Mouse (Mus musculus) bone marrow, adult 2 months (tissue): ENCODE data around the gene Smndc1. TPM values are rescaled to one million over a fixed set of nuclear protein-coding genes. Genes with fewer than 3 reads are reported as not detected.
A peak's percentile ranks its signal among the peaks of the same experiment; 100 is the strongest.

Source experiments
- H3K27ac ChIP-seq: fragments of 200-500 bp; 2 replicates; pipeline ENCODE4 v1.5.1; 2012; ENCODE audit warnings: low read depth, mild to moderate bottlenecking, control low read depth, inconsistent platforms, low read length; ENCODE audit not compliant: control insufficient read depth, poor library complexity, insufficient read depth
- H3K4me1 ChIP-seq: fragments of 200-500 bp; 2 replicates; pipeline ENCODE4 v1.6.1; 2011; ENCODE audit warnings: low read length; ENCODE audit not compliant: control insufficient read depth, insufficient read depth
- H3K4me3 ChIP-seq: fragments of 200-500 bp; replicated peaks from 2 replicates; pipeline ENCODE3; 2011; ENCODE audit warnings: mild to moderate bottlenecking, low read depth, low read length, control low read depth; ENCODE audit not compliant: control insufficient read depth
- CTCF ChIP-seq: fragments of 200-500 bp; IDR thresholded peaks from 2 replicates; pipeline ENCODE4 v1.5.1; 2011; ENCODE audit warnings: low read length, control low read depth; ENCODE audit not compliant: control insufficient read depth, insufficient read depth
- POLR2A ChIP-seq: fragments of 200-500 bp; IDR thresholded peaks from 2 replicates; pipeline ENCODE4 v1.6.1; 2011; ENCODE audit warnings: low read depth, mild to moderate bottlenecking, control low read depth, low read length, borderline replicate concordance; ENCODE audit not compliant: control insufficient read depth
- WGBS: fragments of 180-500 bp; shearing (Covaris S2); methylation state at CpG from one replicate; pipeline ENCODE4 v1.1.7; 2018; 5-methylcytosine and 5-hydroxymethylcytosine counted together
- polyA plus RNA-seq: library from polyadenylated mRNA; stranded (reverse); fragments of >200 nt; gene quantifications from 2 replicates; pipeline ENCODE4 v1.2.4, GENCODE M21; 2011; ENCODE audit warnings: low replicate concordance; ENCODE audit not compliant: missing spikeins, insufficient read depth, insufficient read length

Smndc1 gene
- polyA plus RNA-seq, 1 experiment, result 41.2 TPM

DNA sequence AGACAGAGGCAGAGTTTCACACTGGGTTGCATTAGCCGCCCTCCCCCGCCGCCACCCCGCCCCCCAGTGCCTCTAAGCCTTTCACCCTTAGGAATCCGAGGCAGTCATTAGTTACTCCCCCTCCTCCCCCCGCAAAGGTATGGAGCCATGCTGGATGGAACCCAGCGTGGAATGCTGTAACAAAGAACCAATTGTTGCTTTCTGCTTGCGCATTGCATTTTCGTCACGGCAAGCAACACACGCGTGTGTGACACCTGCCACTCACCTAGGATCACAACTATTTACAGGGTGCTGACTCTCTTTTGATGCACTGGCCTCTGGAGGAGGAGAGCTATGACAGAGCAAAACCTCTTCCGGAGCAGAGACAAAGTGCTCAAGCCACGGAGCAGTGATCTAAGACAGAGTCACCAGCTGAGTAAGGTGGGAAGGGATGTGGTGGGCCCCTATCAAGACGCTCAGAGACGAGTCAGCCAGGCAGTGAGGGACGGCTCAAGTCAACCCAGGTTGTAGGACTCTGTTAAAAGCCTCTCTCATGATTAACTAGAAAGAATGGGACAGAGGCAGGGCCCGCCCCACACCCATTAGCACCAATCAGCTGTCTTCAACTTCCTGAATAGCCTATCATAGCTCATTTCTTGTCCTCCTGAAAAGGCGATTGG lies 30.7 kb upstream of the Smndc1 start:
- 12% methylated on average over 19 of the region's 19 CpGs for WGBS
- Histone ChIP-seq H3K27ac (peak overlapping the region; percentile 69), H3K4me1 (peaks cover 7% of the 10 kb centered on the region; the same call in 1 of the 2 replicates), H3K4me3 (peak overlapping the region; percentile 52)
- TF ChIP-seq POLR2A, result no peak
- no peak for TF ChIP-seq CTCF

DNA sequence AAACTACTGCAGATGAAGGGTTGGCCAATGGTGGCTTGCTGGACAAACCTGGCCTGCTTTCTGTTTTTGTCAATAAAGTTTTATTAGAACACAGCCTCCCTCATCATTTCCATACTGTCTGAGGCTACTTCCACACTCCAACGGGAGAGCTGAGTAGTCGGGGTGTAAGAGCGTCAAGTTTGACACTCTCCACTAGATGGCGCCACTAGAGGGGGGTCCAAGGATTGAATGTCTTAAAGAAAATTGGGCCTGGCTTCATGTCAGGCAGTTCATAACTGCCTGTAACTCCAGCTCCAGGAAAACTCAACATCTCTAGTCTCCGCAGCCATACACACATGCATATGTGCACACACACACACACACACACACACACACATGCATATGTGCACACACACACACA lies 29.5 kb upstream of the Smndc1 start:
- 13% methylated on average over 5 of the region's 5 CpGs for WGBS
- TF ChIP-seq CTCF, result peak; percentile 64
- no peak for TF ChIP-seq POLR2A
- no peak overlapping the region for H3K27ac ChIP-seq
- peaks cover 3% of the 10 kb centered on the region; the same call in 1 of the 2 replicates for H3K4me1 ChIP-seq
- H3K4me3 ChIP-seq, result no peak overlapping the region

- TF ChIP-seq CTCF, result no peak
- 87% methylated on average over 17 of the region's 17 CpGs for WGBS
- no peak overlapping the region for H3K4me3 ChIP-seq
- H3K27ac ChIP-seq, result no peak overlapping the region
- H3K4me1 ChIP-seq, result no peaks in the 10 kb centered on the region; the same call in 1 of the 2 replicates
Observed at GRCm38 (mm10) chr19:53415198-53415597, 24.8 kb upstream of the Smndc1 start.

- H3K4me3 ChIP-seq, result no peak overlapping the region
- no peak for TF ChIP-seq POLR2A
- no peak for TF ChIP-seq CTCF
- 66% methylated on average over 11 of the region's 11 CpGs for WGBS
- no peaks in the 10 kb centered on the region for H3K4me1 ChIP-seq
- H3K27ac ChIP-seq, result no peak overlapping the region
Observed at GRCm38 (mm10) chr19:53414650-53415049, 24.3 kb upstream of the Smndc1 start.

DNA sequence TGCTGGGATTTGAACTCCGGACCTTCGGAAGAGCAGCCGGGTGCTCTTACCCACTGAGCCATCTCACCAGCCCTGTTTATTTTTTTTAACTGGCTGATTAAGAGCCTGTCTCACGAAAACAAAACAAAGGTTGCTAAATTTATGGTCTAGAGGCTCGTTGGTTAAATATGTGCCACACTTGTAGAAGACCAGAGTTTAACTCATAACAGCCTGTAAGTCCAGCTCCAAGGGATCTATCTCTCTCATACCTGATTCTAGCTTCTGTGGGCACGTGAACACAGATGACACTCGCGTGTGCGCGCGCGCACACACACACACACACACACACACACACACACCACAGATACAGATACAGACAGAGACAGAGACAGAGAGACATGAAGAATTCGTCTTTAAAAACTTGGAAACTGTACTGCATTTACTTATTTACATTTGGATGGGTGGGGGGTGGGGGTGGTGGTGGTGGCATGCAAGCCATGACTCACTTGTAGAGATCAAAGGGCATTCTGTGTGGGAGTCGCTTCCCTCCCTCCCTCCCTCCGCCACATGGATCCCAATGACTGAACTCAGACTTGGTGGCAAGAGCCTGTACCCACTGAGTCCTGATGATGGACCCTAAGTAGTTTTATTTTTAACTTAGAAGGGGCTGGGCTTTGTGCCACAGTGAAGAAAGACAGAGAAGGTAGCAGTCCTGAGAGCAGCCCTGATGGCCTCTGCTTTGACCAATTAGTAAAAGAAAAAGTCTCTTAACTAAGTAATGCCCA lies 23.4 kb upstream of the Smndc1 start:
- H3K27ac ChIP-seq, result no peak overlapping the region
- H3K4me1 ChIP-seq, result no peaks in the 10 kb centered on the region
- TF ChIP-seq POLR2A (no peak), CTCF (no peak)
- no peak overlapping the region for H3K4me3 ChIP-seq
- 83% methylated on average over 15 of the region's 15 CpGs for WGBS

- no peak overlapping the region for H3K4me3 ChIP-seq
- H3K27ac ChIP-seq, result no peak overlapping the region
- 82% methylated on average over 6 of the region's 6 CpGs for WGBS
- TF ChIP-seq POLR2A, result no peak
- TF ChIP-seq CTCF, result no peak
- no peaks in the 10 kb centered on the region for H3K4me1 ChIP-seq
Observed at GRCm38 (mm10) chr19:53412149-53412848, 21.9 kb upstream of the Smndc1 start.

GRCm38 (mm10) chr19:53409663-53410307 lies 19.4 kb upstream of the Smndc1 start:
- H3K4me1 ChIP-seq, result no peaks in the 10 kb centered on the region

GRCm38 (mm10) chr19:53408398-53408797 lies 18.0 kb upstream of the Smndc1 start:
- H3K4me1 ChIP-seq, result no peaks in the 10 kb centered on the region
- H3K27ac ChIP-seq, result no peak overlapping the region
- WGBS, result 74% methylated on average over 8 of the region's 8 CpGs
- H3K4me3 ChIP-seq, result no peak overlapping the region
- TF ChIP-seq POLR2A (no peak), CTCF (no peak)

More at GRCm38 (mm10) chr19:53409663-53410307, 19.4 kb upstream of the Smndc1 start:
- Histone ChIP-seq H3K27ac (no peak overlapping the region), H3K4me3 (no peak overlapping the region)
- WGBS, result 70% methylated on average over 17 of the region's 17 CpGs
- TF ChIP-seq POLR2A, result no peak
- no peak for TF ChIP-seq CTCF
